Mouse (Mus musculus) lung, postnatal 36 days (tissue): ENCODE results near the gene Xpnpep1.

Experiments
- DNase-seq: peaks from one replicate; pipeline ENCODE4 v3.0.0; 2022; ENCODE audit warnings: mixed read lengths

Gene Xpnpep1

DNA sequence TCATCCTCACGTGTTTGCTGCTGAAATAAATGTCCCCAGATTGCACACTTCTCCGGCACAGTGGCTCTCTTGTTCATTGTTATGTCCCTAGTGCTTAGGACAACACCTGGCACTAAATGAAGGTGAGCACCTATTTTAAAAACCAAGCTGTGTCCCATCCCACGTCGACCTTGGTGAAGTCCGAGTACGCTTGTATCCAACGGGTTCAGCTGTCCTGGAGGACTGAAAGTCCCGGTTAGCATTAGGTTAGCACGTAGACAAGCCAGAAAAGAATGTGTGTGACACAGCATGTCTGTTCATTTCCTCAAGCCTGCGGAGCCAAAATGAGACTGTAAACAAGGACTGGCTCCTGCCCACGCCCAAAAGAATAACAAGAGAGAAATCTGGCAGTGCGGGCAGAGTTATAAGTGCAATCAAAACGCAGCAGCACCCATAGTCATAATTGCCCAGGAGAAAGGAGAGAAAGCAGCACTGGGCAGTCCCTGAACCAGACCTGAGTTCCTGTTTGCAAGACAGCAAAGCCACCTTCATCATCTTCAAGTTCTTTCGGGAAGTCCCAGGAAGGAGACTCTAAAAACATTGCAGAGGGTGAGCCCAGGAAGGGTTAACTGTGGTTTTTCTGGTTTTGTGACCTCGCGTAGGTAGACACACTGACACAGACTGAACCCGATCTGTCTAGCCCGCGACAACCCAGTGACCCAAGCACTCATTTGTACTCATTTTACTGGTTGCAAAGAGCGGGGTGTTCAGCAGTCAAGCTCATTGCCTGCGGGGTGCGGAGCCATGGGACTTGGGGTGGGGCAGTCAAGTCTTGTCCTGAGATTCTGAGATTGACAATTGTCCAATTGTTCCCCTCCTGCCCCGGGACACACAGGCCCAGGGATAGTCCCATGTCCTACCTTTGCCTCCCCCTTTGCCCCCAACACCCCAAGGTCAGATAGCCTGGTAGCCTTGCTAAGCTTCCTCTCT lies at the start of gene Xpnpep1:
Xpnpep1 (minus strand) TSS at position 51 of the 969 bp plus-strand sequence.
- peak; percentile 81 for DNase-seq

DNA sequence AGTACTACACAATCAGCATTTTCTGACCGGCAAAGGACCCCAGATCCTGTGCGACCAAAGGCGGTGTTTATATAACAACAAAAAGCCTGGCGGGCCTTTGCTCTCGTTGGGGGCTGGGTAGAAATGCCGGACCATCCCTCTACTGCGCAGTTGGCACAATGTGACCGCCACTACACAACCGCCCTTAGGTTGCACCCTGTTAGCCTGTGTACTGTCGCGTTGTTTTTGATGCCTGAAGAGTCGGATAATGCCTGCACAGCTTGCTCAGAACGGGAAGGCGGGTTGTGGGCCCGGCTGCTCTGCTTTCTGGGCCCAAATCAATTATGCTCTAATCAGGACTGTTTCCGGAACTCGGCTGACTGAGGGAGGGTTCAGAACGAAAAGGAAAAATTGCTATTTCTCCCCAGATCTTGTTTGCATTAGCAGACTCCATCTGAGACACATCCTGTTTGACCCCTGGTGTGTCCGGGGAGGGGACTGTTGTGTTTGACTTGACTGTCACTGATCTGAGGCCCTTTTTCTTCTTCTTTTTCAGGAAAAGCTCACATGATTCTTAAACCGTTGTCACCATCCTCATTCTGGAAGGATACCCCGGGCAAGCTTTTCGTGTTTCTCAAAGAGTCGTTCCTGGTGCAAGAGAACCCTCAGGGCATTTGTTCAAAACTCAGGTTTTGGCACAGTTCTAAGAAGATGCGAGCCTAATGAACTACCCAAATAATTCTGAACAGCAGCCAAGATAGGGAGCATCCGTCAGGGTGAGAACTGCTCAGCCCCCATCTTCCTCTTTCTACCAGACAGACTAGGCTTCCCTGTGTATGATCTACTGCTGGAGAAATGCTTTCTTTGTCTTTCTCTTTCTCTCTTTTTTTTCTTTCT lies 47.5 kb upstream of the Xpnpep1 start:
- DNase-seq = peak; percentile 40

DNA sequence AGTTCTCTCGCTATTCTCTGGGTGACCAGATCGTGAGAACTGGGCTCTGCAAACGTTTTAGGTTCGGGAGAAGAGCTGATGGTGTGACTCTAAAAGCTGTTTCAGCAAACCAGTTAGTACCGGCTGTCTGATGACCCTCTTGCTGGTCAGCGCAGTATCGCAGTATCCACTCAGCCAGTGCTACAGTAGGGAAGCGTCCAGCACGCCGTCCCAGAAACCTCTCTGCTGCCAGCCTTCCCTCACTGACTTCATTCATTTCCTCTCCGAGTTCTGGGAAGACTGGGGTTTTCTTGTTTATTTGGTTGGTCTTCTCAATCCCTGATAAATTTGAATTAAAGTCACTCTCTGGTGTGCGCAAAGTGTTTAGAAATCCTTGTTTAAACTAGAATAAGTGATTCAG lies 46.8 kb upstream of the Xpnpep1 start:
- DNase-seq = peak; percentile 41

DNA sequence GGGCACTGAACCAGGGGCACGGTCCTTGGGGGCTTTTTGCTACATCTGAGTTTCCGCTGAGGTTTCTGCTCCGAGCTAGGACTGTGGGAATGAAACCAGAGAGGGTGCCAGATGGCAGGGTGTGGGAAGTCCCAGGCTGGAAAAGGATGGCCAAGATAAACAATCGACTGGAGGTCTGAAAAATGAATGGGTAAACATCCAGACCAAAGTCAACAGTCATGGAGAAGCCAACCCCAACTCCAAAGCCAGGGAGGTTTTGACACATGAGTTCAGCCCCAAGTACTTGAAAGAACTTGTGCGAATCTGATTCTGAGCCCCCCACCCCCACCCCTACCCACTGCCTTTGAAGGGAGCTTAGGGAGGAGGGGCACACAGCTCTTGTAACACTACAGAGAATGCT lies 44.7 kb upstream of the Xpnpep1 start:
- peak; percentile 76 for DNase-seq

DNA sequence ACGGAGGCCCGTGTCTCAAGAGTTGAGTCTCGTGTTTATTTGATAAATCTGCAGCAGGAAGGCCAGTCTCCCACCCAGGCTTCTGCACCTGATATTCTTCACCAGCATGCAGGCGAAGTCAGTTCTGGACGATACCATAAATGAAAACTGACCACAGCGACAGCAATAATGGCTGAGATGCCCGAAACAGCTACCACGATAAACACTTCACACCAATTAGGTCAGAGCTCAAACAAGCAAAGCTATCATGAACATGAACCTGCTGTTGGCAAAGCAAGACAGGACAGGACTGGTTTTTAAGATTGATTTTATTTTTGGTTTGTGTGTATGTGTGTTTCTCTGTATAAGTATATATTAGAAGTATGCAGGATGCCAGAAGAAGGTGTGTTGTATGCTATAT lies 42.8 kb upstream of the Xpnpep1 start:
- DNase-seq = peak; percentile 39

DNA sequence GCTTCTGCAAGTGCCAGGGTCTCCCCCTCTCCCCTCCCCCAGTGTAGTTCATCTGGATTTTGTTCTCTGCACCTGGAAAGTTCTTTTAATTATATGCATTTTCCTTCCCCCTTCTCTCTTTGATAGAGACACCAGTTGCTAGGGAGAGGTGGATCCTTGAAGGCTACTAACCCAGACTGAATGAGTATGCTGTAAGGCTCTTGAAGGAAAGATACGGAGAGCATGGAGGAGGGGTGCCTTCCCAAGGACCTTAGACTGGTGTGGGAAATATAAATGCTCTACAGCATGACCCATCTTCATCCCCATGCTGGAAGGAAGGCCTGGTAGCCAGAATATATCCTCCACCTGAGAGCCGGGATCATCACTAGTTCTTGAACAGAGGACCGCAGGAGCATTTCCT lies 41.3 kb upstream of the Xpnpep1 start:
- no peak for DNase-seq

DNA sequence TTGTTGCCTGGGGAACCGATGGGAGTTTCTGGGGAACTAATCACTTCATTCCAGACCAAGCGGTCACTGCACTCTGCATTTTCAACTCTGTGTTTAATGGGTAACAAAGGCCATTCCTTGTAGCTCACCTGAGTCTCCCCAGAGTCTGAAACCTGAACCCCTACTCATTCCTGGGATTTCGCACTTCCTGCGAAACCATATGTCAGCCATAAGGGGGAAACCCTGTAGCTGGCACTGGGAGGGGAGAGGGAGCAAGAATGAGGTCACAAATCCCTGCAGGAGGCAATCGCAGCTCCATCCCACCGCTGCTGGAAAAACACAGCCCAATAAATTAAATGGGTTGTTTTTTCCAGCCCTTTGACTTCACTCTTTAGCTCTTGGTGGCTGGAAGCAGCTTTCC lies 40.9 kb upstream of the Xpnpep1 start:
- DNase-seq = no peak

DNA sequence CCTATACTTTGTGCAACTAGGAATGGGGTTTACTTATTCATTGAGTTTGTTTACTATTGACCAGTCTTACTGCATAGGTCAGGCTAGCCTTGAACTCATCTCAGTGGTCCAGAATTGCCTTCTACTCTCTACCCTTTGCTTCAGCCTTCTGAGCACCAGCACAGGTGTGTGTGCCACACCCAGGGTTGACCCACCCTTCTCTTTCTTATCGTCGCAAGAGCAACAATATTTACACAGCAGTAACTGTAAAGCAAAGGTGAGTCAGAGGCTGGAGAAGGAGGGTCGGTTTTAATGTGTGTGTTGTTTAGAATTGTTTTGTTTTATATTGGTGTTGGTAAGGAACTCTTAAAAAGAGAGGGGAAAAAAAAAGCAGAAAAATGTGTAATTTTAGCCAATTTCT lies 40.5 kb upstream of the Xpnpep1 start:
- no peak for DNase-seq

DNA sequence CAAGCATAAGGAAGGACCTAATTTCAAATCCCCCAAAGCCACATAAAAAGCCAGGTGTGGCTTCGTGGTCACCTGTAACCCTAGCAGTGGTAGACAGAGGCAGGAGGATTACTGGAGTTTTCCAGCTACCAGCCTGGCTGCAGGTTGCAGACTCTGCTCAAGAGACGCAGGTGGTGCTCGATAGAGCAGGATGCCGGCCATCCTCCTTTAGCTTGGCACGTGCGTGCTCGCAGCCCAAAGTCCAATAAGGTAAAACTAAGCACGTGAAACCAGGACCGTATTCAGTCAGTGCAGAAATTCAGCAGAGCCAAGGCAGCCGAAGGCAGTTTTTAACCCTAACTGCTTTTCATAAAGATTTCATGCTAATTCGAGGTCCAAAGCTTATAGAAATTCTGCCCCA lies 40.0 kb upstream of the Xpnpep1 start:
- no peak for DNase-seq

DNA sequence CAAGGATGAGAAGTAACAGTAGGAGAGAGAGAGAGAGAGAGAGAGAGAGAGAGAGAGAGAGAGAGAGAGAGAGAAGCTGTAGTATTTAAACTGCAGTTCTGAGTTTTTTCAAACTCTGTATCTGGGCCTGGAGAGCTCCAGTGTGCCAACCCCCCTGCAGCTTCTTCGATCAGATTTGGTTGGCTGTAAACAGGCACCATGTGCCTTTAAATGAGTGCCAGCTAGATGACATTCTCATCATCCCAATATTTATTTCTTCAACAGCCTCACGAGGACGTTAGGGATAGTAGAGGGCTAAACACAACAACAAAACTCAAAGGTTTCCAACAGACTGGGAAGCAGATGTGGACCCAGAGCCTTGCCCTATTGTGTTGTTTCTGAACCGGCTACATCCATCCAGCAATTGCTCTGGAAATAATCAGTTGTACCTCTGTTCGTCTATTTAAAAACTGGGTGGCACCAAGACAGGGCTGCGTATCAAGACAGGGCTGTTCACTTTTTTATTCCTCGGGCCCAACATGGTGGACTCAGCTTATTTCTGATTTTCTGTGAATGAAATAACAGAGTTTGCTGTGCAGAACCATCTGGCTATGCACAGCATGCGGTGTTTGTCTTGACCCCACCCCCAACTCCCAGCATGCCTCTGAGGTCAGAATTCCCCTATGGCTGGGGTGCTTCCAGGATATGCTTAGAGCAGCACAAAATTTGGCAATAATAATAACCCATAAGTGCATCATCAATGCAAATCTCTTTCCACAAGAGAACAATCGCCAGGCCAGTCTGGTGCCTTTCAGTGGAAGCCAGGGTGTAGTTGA lies 38.5 kb upstream of the Xpnpep1 start:
- DNase-seq = no peak

DNA sequence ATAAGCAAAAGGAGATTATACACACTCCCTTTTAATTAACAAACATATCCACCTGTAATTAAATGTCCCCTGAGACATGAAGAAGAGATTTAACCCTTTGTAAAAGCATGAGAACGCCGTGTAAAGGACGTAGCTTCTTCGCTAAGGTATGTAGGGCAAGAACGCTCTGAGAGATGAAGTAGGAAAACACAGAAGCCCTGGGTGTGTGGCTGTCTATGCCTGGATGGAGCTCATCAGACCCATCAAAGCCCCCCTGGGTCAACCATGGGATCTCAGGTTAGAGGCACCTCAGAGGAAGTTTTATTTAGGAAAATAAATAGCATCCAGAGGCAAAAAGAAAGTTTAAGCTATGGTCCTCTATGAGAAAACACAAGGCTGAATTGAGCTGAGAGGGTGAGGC lies 37.3 kb upstream of the Xpnpep1 start:
- no peak for DNase-seq

DNA sequence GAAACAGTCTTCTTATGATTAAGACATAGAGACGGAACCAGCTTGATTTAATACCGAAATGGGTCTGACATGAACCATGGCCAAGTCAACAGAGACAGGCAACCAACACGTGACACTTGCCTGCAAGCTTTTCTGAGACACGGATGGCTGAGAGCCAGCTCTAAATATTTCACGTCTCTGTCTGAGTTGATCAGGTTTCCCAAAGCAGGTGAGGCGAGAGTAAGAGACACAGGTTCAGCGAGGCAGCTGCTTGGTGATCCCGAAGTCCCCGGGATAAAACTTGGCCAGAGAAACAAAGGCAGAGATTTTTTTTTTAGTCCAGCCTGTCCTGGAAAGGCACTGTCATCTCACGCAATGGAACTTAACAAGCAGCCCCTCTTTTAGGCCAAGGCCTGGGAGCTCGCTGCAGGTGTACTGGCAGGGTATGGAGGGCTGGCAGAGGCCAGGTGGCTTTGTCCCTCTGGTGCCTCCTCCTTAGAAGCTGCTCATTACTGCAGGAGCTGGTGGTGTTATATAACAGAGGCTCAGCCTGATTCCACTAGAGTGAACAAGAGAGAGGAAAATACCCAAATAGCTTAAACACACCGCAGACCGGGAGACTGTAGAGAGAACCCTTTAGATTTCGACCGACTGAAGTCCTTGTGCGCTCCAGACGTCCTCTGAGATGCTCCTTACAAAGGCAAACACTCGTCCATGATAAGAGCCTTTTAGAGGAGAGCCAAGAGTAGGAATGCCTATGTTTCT lies 36.4 kb upstream of the Xpnpep1 start:
- peak; percentile 56 for DNase-seq

DNA sequence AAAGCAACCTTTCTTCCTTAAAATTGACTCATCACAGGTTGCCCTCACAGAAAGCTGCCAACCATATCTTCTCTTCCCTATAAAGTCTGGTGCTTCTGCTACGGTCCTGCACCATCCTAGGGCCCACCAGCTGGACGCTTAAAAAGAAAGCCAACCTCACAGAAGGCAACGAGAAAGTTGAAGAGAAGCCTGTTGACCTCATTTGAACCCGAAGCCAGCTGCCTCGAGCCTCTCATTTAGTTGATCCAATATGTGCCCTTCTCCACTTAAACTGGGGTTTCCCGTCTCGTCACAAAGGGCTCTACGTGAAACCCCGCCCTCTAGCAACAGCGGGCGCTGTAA lies 35.9 kb upstream of the Xpnpep1 start:
- DNase-seq = no peak

DNA sequence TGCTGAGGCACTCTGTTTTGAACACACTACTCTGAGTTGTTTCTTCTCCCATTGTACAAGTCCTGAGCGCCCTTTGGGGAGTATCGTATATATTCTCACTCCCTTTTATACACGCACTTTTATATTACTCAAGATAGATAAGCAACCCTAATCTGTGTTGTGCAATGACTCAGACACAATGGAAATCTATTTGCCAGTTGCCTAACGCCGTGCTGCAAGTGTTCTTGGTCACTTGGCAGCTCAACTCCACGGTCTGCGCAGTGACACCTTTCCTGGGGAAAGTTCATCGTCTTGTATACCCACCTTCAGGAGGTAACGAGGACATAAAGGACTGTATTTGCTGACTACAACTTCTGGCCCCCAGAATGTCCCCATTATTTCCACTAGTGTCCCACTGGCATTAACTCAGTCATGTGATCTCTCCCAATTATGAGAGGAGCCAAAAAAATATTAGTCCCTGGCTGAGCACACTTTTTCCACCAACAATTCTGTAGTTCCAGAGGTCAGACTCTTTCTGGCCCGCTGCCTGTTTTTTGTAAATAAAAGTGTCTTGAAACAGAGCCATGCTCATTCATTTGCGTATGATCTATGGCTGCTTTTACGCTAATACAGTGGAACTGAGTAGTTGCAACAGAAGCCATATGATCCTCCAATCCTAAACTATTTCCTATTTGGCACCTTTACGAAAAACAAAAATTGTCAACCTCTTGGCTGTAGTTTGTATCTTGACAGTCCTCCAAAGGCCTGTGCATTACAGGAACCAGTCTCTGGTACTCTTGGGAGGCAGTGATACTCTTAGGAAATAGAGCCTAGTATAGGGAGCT lies 35.1 kb upstream of the Xpnpep1 start:
- DNase-seq = peak; percentile 69

DNA sequence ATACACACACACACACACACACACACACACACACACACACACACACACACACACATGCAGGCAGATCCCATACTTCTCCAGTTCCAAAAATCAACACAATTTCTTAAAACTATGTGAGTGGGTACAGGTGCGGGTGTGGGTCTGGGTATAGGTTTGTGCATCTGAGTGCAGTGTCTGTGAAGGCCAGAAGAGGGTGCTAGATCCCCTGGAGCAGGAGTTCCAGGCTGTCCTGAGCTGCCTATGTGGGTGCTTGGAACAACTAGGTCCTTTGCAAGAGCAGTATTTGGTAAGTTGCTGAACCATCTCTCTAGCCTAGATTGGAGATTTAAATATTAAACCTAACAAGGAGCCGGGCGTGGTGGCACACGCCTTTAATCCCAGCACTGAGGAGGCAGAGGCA lies 33.5 kb upstream of the Xpnpep1 start:
- no peak for DNase-seq

DNA sequence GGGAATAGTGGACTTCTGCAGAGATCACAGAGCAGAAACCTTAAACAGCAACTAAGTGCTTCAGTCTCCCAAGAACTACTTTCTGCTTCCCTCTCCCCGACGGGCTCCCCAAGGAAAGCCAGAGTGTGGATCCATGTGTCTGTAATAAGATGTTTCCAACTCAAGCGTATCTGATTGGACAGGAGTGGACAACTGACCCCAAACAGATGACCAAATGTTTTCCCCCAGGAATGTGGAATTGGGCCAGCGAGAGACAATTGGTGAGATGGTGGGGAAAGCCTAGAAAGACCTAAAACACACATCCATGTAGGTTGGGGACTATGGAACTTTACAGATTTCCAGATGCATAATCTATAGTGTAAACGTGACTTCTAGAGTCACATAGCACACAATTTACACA lies 32.4 kb upstream of the Xpnpep1 start:
- DNase-seq = no peak

DNA sequence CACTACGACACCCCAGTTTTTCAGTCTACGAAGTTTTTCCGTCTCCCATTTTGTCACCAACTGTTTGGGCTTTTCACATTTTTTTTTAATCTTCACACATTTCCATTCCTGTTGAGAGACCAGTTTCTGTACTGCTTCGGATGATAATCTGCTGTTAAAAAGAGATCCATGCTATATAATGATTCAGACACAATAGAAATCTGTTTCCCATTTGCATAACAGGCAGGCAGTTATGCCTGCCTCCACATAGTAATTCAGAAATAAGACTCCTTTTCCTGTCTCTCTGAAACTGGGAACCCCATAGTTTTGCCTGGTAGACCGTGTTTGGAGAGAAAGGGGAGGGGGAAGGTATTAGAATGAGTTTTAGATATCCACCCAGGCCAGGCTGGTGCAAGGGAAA lies 31.6 kb upstream of the Xpnpep1 start:
- no peak for DNase-seq

DNA sequence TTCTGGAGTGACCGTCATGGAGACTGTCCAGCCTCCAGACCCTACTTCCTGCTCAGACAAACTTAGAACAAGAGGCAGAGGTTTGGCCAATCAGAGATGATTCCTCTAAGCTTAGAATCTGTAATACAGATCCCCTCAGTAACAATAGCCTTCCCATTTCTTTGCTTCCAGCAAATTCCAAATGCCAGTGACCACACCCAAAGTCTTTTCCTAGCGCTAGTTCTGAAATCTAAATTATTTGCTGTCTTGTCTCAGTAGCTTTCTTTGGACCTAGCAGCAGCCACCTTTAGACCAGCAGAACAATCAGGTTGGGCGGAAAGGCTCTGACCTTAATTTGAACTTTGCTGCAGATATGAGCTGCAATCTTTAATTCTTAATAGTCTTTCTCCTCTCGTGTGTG lies 30.9 kb upstream of the Xpnpep1 start:
- no peak for DNase-seq

DNA sequence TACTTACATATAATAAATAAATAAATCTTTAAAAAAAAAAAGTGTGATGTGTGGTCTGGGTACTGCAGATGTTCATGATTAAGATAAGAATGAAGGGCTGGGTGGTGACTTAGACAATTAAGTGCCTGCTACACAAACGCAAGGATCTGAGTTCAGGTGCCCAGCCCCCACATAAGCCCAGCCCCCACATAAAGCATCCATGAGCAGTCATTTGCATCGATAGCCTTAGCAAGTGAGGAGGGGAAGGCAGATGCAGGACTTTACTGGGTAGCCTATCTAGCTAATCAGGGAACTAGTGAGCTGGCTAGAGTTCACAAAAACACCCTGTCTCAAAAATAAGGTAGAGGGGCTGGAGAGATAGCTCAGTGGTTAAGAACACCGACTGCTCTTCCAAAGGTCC lies 29.4 kb upstream of the Xpnpep1 start:
- DNase-seq = no peak

DNA sequence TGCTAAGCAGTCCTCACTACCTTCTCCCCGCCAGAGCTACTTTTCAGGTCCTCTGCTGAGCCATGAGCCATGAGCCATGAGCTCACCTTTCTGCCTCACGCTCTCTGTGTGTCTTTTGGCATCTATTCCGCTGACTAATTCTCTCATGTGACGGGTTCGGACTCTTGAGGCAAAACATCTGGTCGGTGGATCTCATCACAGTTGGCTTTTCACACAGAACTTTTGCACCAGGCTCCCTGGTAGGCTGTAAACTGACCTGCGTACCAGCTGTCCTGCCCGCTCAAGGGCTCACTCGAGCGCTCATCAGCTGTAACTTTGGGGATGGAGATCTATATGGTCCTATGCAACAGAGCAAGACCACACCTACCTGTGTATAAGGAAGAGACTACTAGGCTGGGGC lies 26.9 kb upstream of the Xpnpep1 start:
- peak; percentile 59 for DNase-seq

DNA sequence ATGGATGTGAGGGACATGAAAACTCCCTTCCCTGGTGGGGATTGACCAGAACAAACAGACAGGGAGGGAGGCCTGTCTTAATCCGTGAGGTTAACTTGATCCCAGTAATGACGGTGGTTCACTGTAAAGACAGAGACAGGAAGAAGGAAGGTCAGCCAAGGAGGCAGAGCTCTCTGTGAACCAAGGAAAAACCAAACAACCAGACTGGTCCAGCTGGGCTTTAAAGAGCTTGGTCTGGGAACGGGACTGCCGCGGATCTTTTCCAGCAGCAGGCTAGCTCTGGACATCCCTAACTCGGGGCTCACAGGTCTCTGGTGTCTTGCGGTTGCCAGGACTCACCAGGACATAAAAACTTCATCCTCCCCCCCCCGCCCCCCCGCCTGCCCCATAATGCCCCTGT lies 26.5 kb upstream of the Xpnpep1 start:
- no peak for DNase-seq
